Mouse (Mus musculus) fat pad, adult 2 months (tissue): ENCODE data around the gene Mta3.
"Not testable (repeated sequence)": the region's sequence is repeated elsewhere in the genome, so short reads cannot be mapped to it uniquely, and the experiment has no call there.

ENCODE experiments used
- DNase-seq: peaks from one replicate; pipeline ENCODE4 v3.0.0-alpha.2; 2011; ENCODE audit warnings: low read depth, low spot score; ENCODE audit errors: extremely low read depth

Gene Mta3

GRCm38 (mm10) chr17:83846301-83847021 lies 140.5 kb downstream of the Mta3 start:
- DNase-seq: no peak

DNA sequence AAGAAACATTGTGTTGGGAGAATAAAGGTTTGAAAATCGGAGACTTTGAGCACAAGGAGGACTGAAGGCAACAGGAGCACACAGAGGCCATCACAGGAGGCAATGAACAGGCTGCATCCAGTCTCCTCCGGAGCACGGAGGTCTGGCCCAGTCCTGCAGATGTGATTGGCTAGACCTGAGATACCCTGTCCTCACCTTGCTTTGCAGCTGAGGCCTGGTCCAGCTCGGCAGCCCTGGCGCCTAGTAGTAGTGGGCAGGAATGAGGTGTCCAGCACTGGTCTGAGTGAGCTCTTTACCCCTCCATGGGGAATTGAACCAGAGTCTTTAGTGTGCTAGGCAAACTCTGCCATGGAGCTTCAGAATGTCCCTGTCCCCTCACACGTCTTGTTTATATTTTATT lies 141.1 kb downstream of the Mta3 start:
- no peak for DNase-seq

- no peak for DNase-seq
Observed at GRCm38 (mm10) chr17:83847815-83848214, 141.9 kb downstream of the Mta3 start, which contains the start of gene Haao. Gene Haao (minus strand): TSS chr17:83847963.

- DNase-seq: no peak
Observed at GRCm38 (mm10) chr17:83848482-83848881, 142.5 kb downstream of the Mta3 start.

- no peak for DNase-seq
Observed at GRCm38 (mm10) chr17:83849081-83849675, 143.2 kb downstream of the Mta3 start.

DNA sequence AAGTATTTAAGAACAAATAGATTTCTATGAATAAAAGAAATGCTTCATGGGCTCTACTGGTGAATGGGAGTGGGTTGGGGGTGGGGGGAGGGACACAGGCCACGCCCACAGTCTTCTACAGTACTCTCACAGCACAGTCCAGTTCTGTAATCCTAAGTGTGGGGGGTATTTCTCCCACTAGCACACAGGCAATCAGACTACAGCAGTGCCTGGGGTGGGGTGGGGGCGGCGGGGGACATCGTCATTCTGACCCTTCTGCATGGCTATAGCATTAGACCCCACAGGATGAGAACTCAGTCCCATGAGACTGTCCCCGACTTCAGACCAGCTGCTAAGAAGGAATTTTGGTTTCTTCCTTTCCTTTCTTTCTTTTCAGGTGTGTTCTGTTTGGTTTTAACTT lies 143.8 kb downstream of the Mta3 start:
- DNase-seq: no peak

GRCm38 (mm10) chr17:83850458-83850857 lies 144.5 kb downstream of the Mta3 start:
- DNase-seq: no peak

GRCm38 (mm10) chr17:83850864-83851263 lies 144.9 kb downstream of the Mta3 start:
- no peak for DNase-seq

- DNase-seq: no peak
Observed at GRCm38 (mm10) chr17:83853831-83854230, 147.9 kb downstream of the Mta3 start.

DNA sequence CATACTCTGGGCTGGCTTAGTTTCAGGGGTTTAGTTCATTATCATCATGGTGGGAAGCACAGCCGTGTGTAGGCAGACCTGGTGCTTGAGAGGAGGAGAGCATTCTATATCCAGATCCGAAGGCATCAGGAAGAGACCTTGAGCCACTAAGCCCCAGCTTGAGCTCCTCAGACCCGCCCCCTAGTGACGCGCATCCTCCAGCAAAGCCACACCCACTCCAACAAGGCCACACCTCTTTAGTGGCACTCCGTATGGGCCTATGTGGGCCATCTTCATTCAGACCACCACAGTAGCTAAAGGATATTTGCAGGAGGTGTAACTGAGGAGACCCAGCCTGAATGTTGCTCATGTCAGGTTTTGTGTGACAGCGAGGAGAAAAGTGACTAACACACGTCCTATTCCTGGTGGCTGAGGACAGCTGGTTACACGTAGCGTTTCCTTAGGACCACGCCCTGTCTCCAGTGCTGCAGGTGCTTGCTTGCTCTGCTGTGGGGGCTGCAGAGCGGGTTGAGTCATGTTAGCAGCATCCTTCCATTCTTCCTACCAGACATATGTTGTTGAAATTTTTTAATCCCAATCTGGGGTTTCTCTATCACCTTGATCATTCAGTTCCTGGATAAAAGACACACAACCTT lies 148.4 kb downstream of the Mta3 start:
- no peak for DNase-seq

GRCm38 (mm10) chr17:83858413-83858812 lies 152.4 kb downstream of the Mta3 start:
- no peak for DNase-seq

- DNase-seq: no peak
Observed at GRCm38 (mm10) chr17:83859639-83860038, 153.7 kb downstream of the Mta3 start.

GRCm38 (mm10) chr17:83860224-83860623 lies 154.3 kb downstream of the Mta3 start:
- DNase-seq: no peak

DNA sequence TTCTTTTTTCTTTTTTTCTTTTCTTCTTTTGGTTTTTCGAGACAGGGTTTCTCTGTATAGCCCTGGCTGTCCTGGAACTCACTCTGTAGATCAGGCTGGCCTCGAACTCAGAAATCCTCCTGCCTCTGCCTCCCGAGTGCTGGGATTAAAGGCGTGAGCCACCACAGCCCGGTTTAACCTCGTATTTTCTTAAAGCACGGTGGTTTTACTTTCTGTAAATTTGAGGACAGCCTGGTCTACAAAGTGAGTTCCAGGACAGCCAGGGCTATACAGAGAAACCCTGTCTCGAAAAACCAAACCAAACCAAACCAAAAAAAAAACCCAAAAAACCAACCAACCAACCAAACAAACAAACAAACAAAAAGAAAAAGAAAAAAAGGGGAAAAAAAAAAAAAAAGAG lies 155.0 kb downstream of the Mta3 start:
- not testable (repeated sequence) for DNase-seq

- DNase-seq: no peak
Observed at GRCm38 (mm10) chr17:83861444-83862133, 155.6 kb downstream of the Mta3 start.

- no peak for DNase-seq
Observed at GRCm38 (mm10) chr17:83862134-83862881, 156.3 kb downstream of the Mta3 start.

GRCm38 (mm10) chr17:83865366-83865765 lies 159.4 kb downstream of the Mta3 start:
- no peak for DNase-seq

- DNase-seq: no peak
Observed at GRCm38 (mm10) chr17:83866582-83866981, 160.6 kb downstream of the Mta3 start.

GRCm38 (mm10) chr17:83870385-83870784 lies 164.4 kb downstream of the Mta3 start:
- no peak for DNase-seq
